Mouse (Mus musculus): Measurements from ENCODE around the gene Serpinh1. TPM values are rescaled to one million over a fixed set of nuclear protein-coding genes. Genes with fewer than 3 reads are reported as not detected.
A peak's percentile ranks its signal among the peaks of the same experiment; 100 is the strongest.

Serpinh1 gene
- total and polyA plus RNA-seq, 2 experiments from 2014 or later = 161 to 214 TPM

GRCm38 (mm10) chr7:99326128-99326527, 26.9 kb downstream of the Serpinh1 start:
- Histone ChIP-seq H3K27me3 (ENCODE audit: insufficient read depth, low read length) (no peaks in the 10 kb centered on the region), H3K4me2 (ENCODE audit: low read depth, low read length) (no peak overlapping the region), H3K27ac (no peak overlapping the region), H3K9me3 (ENCODE audit: low read length) (no peaks in the 10 kb centered on the region), H3K9ac (replicated peaks; ENCODE audit: low read length) (no peak overlapping the region), H3K4me3 (ENCODE audit: low read length) (no peak overlapping the region), H3K4me1 (ENCODE audit: insufficient read depth, low read length) (0 out of 2 replicates have a peak, but pooled peaks cover 5% of the 10 kb centered on the region), H3K36me3 (ENCODE audit: insufficient read depth, low read length) (0 out of 2 replicates have a peak, but pooled peaks cover 4% of the 10 kb centered on the region)
- DNase-seq (ENCODE audit: low spot score) (no peak), ATAC-seq (no peak)
- WGBS = 62% methylated on average over 6 of the region's 6 CpGs
- no peak for TF ChIP-seq CTCF (IDR thresholded peaks at IDR 0.05; ENCODE audit: low read depth)

GRCm38 (mm10) chr7:99324810-99325209, 28.2 kb downstream of the Serpinh1 start:
- H3K4me3 ChIP-seq (ENCODE audit: low read length) = no peak overlapping the region
- no peaks in the 10 kb centered on the region for H3K27me3 ChIP-seq (ENCODE audit: insufficient read depth, low read length)
- H3K9ac ChIP-seq (replicated peaks; ENCODE audit: low read length) = no peak overlapping the region
- no peak for DNase-seq (ENCODE audit: low spot score)
- TF ChIP-seq CTCF (IDR thresholded peaks at IDR 0.05; ENCODE audit: low read depth) = no peak
- H3K4me2 ChIP-seq (ENCODE audit: low read depth, low read length) = no peak overlapping the region
- WGBS = 30% methylated on average over 10 of the region's 10 CpGs
- peak overlapping the region; percentile 26; the same call in 1 of the 2 replicates for H3K27ac ChIP-seq
- no peaks in the 10 kb centered on the region for H3K36me3 ChIP-seq (ENCODE audit: insufficient read depth, low read length)
- no peak for ATAC-seq
- no peaks in the 10 kb centered on the region for H3K9me3 ChIP-seq (ENCODE audit: low read length)
- 0 out of 2 replicates have a peak, but pooled peaks cover 5% of the 10 kb centered on the region for H3K4me1 ChIP-seq (ENCODE audit: insufficient read depth, low read length)

GRCm38 (mm10) chr7:99323321-99323700, 29.7 kb downstream of the Serpinh1 start:
- ATAC-seq = no peak
- Histone ChIP-seq H3K9me3 (ENCODE audit: low read length) (no peaks in the 10 kb centered on the region), H3K4me2 (ENCODE audit: low read depth, low read length) (no peak overlapping the region), H3K36me3 (ENCODE audit: insufficient read depth, low read length) (no peaks in the 10 kb centered on the region), H3K27me3 (ENCODE audit: insufficient read depth, low read length) (no peaks in the 10 kb centered on the region), H3K4me3 (ENCODE audit: low read length) (no peak overlapping the region), H3K4me1 (ENCODE audit: insufficient read depth, low read length) (0 out of 2 replicates have a peak, but pooled peaks cover 5% of the 10 kb centered on the region), H3K9ac (replicated peaks; ENCODE audit: low read length) (no peak overlapping the region), H3K27ac (no peak overlapping the region)
- no peak for DNase-seq (ENCODE audit: low spot score)
- 89% methylated on average over 9 of the region's 9 CpGs for WGBS
- no peak for TF ChIP-seq CTCF (IDR thresholded peaks at IDR 0.05; ENCODE audit: low read depth)

GRCm38 (mm10) chr7:99322691-99323320, 30.2 kb downstream of the Serpinh1 start:
- no peak overlapping the region for H3K4me3 ChIP-seq (ENCODE audit: low read length)
- DNase-seq (ENCODE audit: low spot score) = no peak

GRCm38 (mm10) chr7:99320524-99320923, 32.5 kb downstream of the Serpinh1 start:
- H3K9ac ChIP-seq (replicated peaks; ENCODE audit: low read length) = no peak overlapping the region
- H3K36me3 ChIP-seq (ENCODE audit: insufficient read depth, low read length) = peaks cover 26% of the 10 kb centered on the region
- 33% methylated on average over 14 of the region's 14 CpGs for WGBS
- no peak overlapping the region for H3K4me3 ChIP-seq (ENCODE audit: low read length)
- TF ChIP-seq CTCF (IDR thresholded peaks at IDR 0.05; ENCODE audit: low read depth) = no peak
- H3K4me1 ChIP-seq (ENCODE audit: insufficient read depth, low read length) = peaks cover 8% of the 10 kb centered on the region; the same call in 1 of the 2 replicates
- H3K27ac ChIP-seq = no peak overlapping the region
- H3K27me3 ChIP-seq (ENCODE audit: insufficient read depth, low read length) = no peaks in the 10 kb centered on the region
- H3K9me3 ChIP-seq (ENCODE audit: low read length) = no peaks in the 10 kb centered on the region
- ATAC-seq (0 out of 2 replicates have a peak, but pooled peaks have one; percentile 16), DNase-seq (ENCODE audit: low spot score) (no peak)
- H3K4me2 ChIP-seq (ENCODE audit: low read depth, low read length) = no peak overlapping the region

More at GRCm38 (mm10) chr7:99322691-99323320, 30.2 kb downstream of the Serpinh1 start:
- Histone ChIP-seq H3K36me3 (ENCODE audit: insufficient read depth, low read length) (peaks cover 5% of the 10 kb centered on the region; the same call in 1 of the 2 replicates), H3K27ac (no peak overlapping the region), H3K9ac (replicated peaks; ENCODE audit: low read length) (no peak overlapping the region), H3K27me3 (ENCODE audit: insufficient read depth, low read length) (no peaks in the 10 kb centered on the region), H3K9me3 (ENCODE audit: low read length) (no peaks in the 10 kb centered on the region), H3K4me1 (ENCODE audit: insufficient read depth, low read length) (0 out of 2 replicates have a peak, but pooled peaks cover 5% of the 10 kb centered on the region), H3K4me2 (ENCODE audit: low read depth, low read length) (no peak overlapping the region)
- no peak for TF ChIP-seq CTCF (IDR thresholded peaks at IDR 0.05; ENCODE audit: low read depth)
- no peak for ATAC-seq
- WGBS = 89% methylated on average over 6 of the region's 6 CpGs

GRCm38 (mm10) chr7:99317475-99317874, 35.6 kb downstream of the Serpinh1 start:
- Histone ChIP-seq H3K4me3 (ENCODE audit: low read length) (no peak overlapping the region), H3K27ac (no peak overlapping the region), H3K9ac (replicated peaks; ENCODE audit: low read length) (no peak overlapping the region), H3K27me3 (ENCODE audit: insufficient read depth, low read length) (no peaks in the 10 kb centered on the region), H3K4me2 (ENCODE audit: low read depth, low read length) (no peak overlapping the region), H3K9me3 (ENCODE audit: low read length) (no peaks in the 10 kb centered on the region), H3K36me3 (ENCODE audit: insufficient read depth, low read length) (peaks cover 26% of the 10 kb centered on the region), H3K4me1 (ENCODE audit: insufficient read depth, low read length) (peaks cover 9% of the 10 kb centered on the region)
- ATAC-seq (no peak), DNase-seq (ENCODE audit: low spot score) (no peak)
- TF ChIP-seq CTCF (IDR thresholded peaks at IDR 0.05; ENCODE audit: low read depth) = no peak
- 53% methylated on average over 7 of the region's 7 CpGs for WGBS

GRCm38 (mm10) chr7:99316207-99316606, 36.8 kb downstream of the Serpinh1 start:
- ATAC-seq (no peak), DNase-seq (ENCODE audit: low spot score) (no peak)
- TF ChIP-seq CTCF (IDR thresholded peaks at IDR 0.05; ENCODE audit: low read depth) = no peak
- Histone ChIP-seq H3K9me3 (ENCODE audit: low read length) (no peaks in the 10 kb centered on the region), H3K36me3 (ENCODE audit: insufficient read depth, low read length) (peaks cover 26% of the 10 kb centered on the region), H3K9ac (replicated peaks; ENCODE audit: low read length) (no peak overlapping the region), H3K4me3 (ENCODE audit: low read length) (no peak overlapping the region), H3K27ac (no peak overlapping the region), H3K4me1 (ENCODE audit: insufficient read depth, low read length) (peaks cover 21% of the 10 kb centered on the region), H3K27me3 (ENCODE audit: insufficient read depth, low read length) (no peaks in the 10 kb centered on the region), H3K4me2 (ENCODE audit: low read depth, low read length) (no peak overlapping the region)
- 82% methylated on average over 7 of the region's 7 CpGs for WGBS
